Mouse (Mus musculus) ES-E14 (cell line): ENCODE data around the gene Ccdc62. TPM values are rescaled to one million over a fixed set of nuclear protein-coding genes. Genes with fewer than 3 reads are reported as not detected.

ENCODE experiments used
- DNase-seq: peaks from one replicate; pipeline ENCODE4 v3.0.0-alpha.2; 2013; ENCODE audit warnings: low read depth, low spot score
- H3K27ac ChIP-seq: 2 replicates; pipeline ENCODE4 v1.5.1; 2012; ENCODE audit warnings: low read depth, mild to moderate bottlenecking, low read length, moderate library complexity, mixed read lengths; ENCODE audit not compliant: poor library complexity, insufficient read depth, severe bottlenecking
- H3K36me3 ChIP-seq: 2 replicates; pipeline ENCODE4 v1.6.1; 2012; ENCODE audit warnings: mild to moderate bottlenecking, low read length, moderate library complexity, mixed read lengths; ENCODE audit not compliant: control insufficient read depth, poor library complexity, insufficient read depth, severe bottlenecking
- H3K4me1 ChIP-seq, 2 experiments: fragments of 150-350 bp in 1 of 2; sonication (generic) in 1 of 2; 2 replicates each; pipeline ENCODE4 v1.6.1; 2012; ENCODE audit warnings: low read length in 2 of 2, mild to moderate bottlenecking in 1 of 2, mixed read lengths in 1 of 2; ENCODE audit not compliant: control insufficient read depth in 2 of 2, insufficient read depth in 2 of 2, poor library complexity in 1 of 2
- H3K4me3 ChIP-seq, 2 experiments: fragments of 150-350 bp in 1 of 2; sonication (generic) in 1 of 2; 2 replicates each; pipeline ENCODE4 v1.5.1; 2012; ENCODE audit warnings: low read length in 2 of 2, low read depth in 1 of 2, mild to moderate bottlenecking in 1 of 2, mixed read lengths in 1 of 2; ENCODE audit not compliant: insufficient read depth in 1 of 2, poor library complexity in 1 of 2, severe bottlenecking in 1 of 2
- H3K9ac ChIP-seq: 2 replicates; pipeline ENCODE4 v1.6.1; 2012; ENCODE audit warnings: low read depth, mild to moderate bottlenecking, low read length, mixed read lengths; ENCODE audit not compliant: poor library complexity, insufficient read depth, severe bottlenecking
- H3K9me3 ChIP-seq: fragments of 150-350 bp; sonication (generic); 2 replicates; pipeline ENCODE4 v1.6.1; 2012; ENCODE audit warnings: low read depth, mild to moderate bottlenecking, low read length; ENCODE audit not compliant: control insufficient read depth, insufficient read depth
- CHD2 ChIP-seq: IDR thresholded peaks from 2 replicates; pipeline ENCODE4 v1.6.1; 2014; ENCODE audit warnings: mild to moderate bottlenecking, low read depth, low read length, inconsistent platforms
- HCFC1 ChIP-seq: IDR thresholded peaks from 2 replicates; pipeline ENCODE4 v1.6.1; 2012; ENCODE audit warnings: low read length, inconsistent platforms, borderline replicate concordance; ENCODE audit not compliant: insufficient read depth
- MAFK ChIP-seq: IDR thresholded peaks from 2 replicates; pipeline ENCODE4 v1.6.1; 2014; ENCODE audit warnings: mild to moderate bottlenecking, low read depth, low read length, inconsistent platforms; ENCODE audit not compliant: insufficient read depth
- ZC3H11A ChIP-seq: IDR thresholded peaks from 2 replicates; pipeline ENCODE4 v1.6.1; 2012; ENCODE audit warnings: low read depth, mild to moderate bottlenecking, inconsistent platforms, low read length, borderline replicate concordance
- ZNF384 ChIP-seq: IDR thresholded peaks from 2 replicates; pipeline ENCODE4 v1.6.1; 2012; ENCODE audit warnings: low read depth, low read length, inconsistent platforms
- in situ Hi-C, 2 experiments: fragments of 600-800 bp; cut with MboI; formaldehyde crosslinking; loops; one replicate each; pipeline ENCODE4 v1.15.1; 2025; ENCODE audit warnings: low sequenced_read_pairs in 2 of 2, inconsistent platforms in 1 of 2; ENCODE audit not compliant: unreplicated experiment in 2 of 2
- total RNA-seq: library from RNA; depleted of rRNA; stranded (reverse); fragments of 300-350 nt; gene quantifications from 2 replicates; pipeline ENCODE4 v1.2.3, GENCODE M21; 2012

The Ccdc62 gene
- total RNA-seq, 1 experiment, result 6.3 TPM

GRCm38 (mm10) chr5:124001274-124001673, 70.8 kb downstream of the Ccdc62 start:
- in situ Hi-C loops, result loop anchor here in 1 of 2 experiments (5.0 kb wide), 1 partner anchor 81 kb away; no protein-coding TSS in a partner anchor
- H3K36me3 ChIP-seq, result peaks cover 14% of the 10 kb centered on the region
- H3K9ac ChIP-seq, result no peak overlapping the region

GRCm38 (mm10) chr5:124002876-124003275, 72.4 kb downstream of the Ccdc62 start:
- no peak overlapping the region for H3K27ac ChIP-seq
- no peak for DNase-seq
- H3K9ac ChIP-seq, result no peak overlapping the region
- peaks cover 21% of the 10 kb centered on the region for H3K36me3 ChIP-seq
- TF ChIP-seq MAFK, result no peak
- no peak for TF ChIP-seq CHD2
- TF ChIP-seq HCFC1, result no peak
- no peak for TF ChIP-seq ZC3H11A
- no peak for TF ChIP-seq ZNF384
- in situ Hi-C loops, result loop anchor here in 1 of 2 experiments (5.0 kb wide), 1 partner anchor 79 kb away; no protein-coding TSS in a partner anchor
- H3K4me1 ChIP-seq, result peaks cover 0 to 15% of the 10 kb centered on the region in 2 experiments; a peak in 1 of 4 replicates
- H3K4me3 ChIP-seq, result no peak overlapping the region
- no peaks in the 10 kb centered on the region for H3K9me3 ChIP-seq

More at GRCm38 (mm10) chr5:124001274-124001673, 70.8 kb downstream of the Ccdc62 start:
- Histone ChIP-seq H3K9me3 (no peaks in the 10 kb centered on the region), H3K4me1 (peaks cover 0 to 21% of the 10 kb centered on the region in 2 experiments; a peak in 2 of 4 replicates), H3K27ac (no peak overlapping the region), H3K4me3 (no peak overlapping the region)
- no peak for TF ChIP-seq MAFK
- TF ChIP-seq HCFC1, result no peak
- DNase-seq, result no peak

- Histone ChIP-seq H3K36me3 (peaks cover 24% of the 10 kb centered on the region), H3K4me1 (peaks cover 0 to 15% of the 10 kb centered on the region in 2 experiments; a peak in 1 of 4 replicates), H3K9me3 (no peaks in the 10 kb centered on the region), H3K9ac (no peak overlapping the region), H3K27ac (no peak overlapping the region), H3K4me3 (no peak overlapping the region)
- TF ChIP-seq ZNF384 (no peak), HCFC1 (no peak)
- DNase-seq, result no peak
- in situ Hi-C loops, result loop anchor here in 1 of 2 experiments (5.0 kb wide), 1 partner anchor 79 kb away; no protein-coding TSS in a partner anchor
Observed at GRCm38 (mm10) chr5:124003375-124003774, 72.9 kb downstream of the Ccdc62 start.

DNA sequence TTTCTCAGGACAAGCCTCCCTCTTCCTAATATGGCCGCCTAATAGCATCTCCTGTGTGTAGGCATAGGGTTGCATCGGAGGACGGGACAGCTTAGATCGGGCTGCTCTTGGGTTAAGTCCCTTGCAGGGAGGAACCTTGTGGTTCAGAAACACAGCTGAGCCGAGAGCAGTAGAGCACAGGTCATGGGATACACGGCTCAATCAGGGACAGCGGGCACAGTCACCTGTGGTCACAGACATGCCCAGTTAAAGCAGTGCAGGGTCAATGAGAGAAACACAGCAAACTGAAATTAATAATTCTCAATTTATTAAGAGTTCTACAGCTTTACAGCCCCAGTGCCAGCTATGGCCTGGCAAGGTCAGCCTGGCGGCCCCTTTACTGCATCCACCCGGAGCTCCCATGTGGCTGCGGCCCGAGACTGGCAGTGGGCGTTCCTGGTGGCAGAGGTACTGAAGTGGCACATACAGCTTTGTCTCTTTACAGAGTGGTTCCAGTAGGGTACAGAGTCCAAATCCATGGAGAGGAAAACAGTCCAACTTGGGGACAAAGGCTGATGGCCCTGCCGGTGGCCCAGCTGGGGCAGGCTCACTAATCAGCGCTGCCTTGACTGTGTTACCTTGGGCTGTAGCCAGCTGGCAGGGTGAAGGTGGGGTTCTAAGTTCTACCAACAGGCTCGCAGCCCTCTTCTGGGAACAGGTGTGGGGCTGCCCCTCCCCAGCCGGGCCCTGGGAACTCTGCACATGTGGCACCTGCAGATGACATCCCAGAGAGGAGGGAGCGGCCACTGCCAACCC, 74.1 kb downstream of the Ccdc62 start:
- in situ Hi-C loops, result loop anchor here in 1 of 2 experiments (5.0 kb wide), 1 partner anchor 78 kb away; no protein-coding TSS in a partner anchor
- peaks cover 28% of the 10 kb centered on the region for H3K36me3 ChIP-seq
- TF ChIP-seq HCFC1 (no peak), MAFK (no peak), ZC3H11A (no peak), ZNF384 (no peak), CHD2 (no peak)

More for the DNA sequence above, 74.1 kb downstream of the Ccdc62 start:
- no peak overlapping the region for H3K27ac ChIP-seq
- no peaks in the 10 kb centered on the region for H3K9me3 ChIP-seq
- H3K4me3 ChIP-seq, result no peak overlapping the region
- DNase-seq, result no peak
- H3K9ac ChIP-seq, result no peak overlapping the region
- H3K4me1 ChIP-seq, result peaks cover 0 to 10% of the 10 kb centered on the region in 2 experiments; a peak in 1 of 4 replicates
